Comparison of ENCODE assay signal across 27 mouse cellular contexts in genomic region chr13:51355507-51355906, GRCm38 (mm10). TPM values are rescaled to one million over a fixed set of nuclear protein-coding genes. Genes with fewer than 3 reads are reported as not detected.
A peak's percentile ranks its signal among the peaks of the same experiment; 100 is the strongest.
DNase-seq lines count a peak whose midpoint lies in the region; ATAC-seq and TF ChIP-seq lines count a peak whose summit lies in the region.
"Had no signal": no experiment of that assay in that cellular context is flagged by ENCODE, and none has a peak within 500 bp of the region (broad histone marks: within the 10 kb centered on the region; RNA-seq: fewer than 3 reads in every experiment).

No protein-coding gene starts in this region.

- no peak for ATAC-seq in hindbrain, embryonic 11.5 days (ENCODE audit: low FRiP score)
- ATAC-seq in limb, embryonic 14.5 days (ENCODE audit: low FRiP score, low read depth), result no peak; the same call in 1 of the 2 replicates
- ATAC-seq in midbrain, embryonic 16.5 days, result no peak
- ATAC-seq: CD4-positive, CD25-positive, alpha-beta regulatory T cell, adult 4 months; forebrain, embryonic 14.5 days had no signal

- no peak for DNase-seq in hindbrain, embryonic 10.5 days (ENCODE audit: low spot score)
- DNase-seq in hindbrain, embryonic 11.5 days (ENCODE audit: low spot score), result no peak
- DNase-seq in embryonic facial prominence, embryonic 10.5 days (ENCODE audit: low spot score), result peak; percentile 46
- DNase-seq in forelimb bud, embryonic 11.5 days (ENCODE audit: low read depth, low spot score), result peak; percentile 62
- peak; percentile 61 for DNase-seq in limb, embryonic 14.5 days (ENCODE audit: low spot score)
- no peak for DNase-seq in kidney, postnatal 14 days
- no peak for DNase-seq in urinary bladder, postnatal 25 days (ENCODE audit: low spot score)
- DNase-seq: adrenal gland, postnatal 36 days; cerebellum, adult 11 months; cerebellum, postnatal 14 days; gastrocnemius, postnatal 25 days; heart, adult 18-20 months; heart, postnatal 10 days; kidney, adult 2 months; left cerebral cortex, postnatal 4 days; lung, postnatal 4 days; right cerebral cortex, postnatal 14 days; thymus, postnatal 25 days had no signal

- TF ChIP-seq POLR2A in limb, embryonic 14.5 days (IDR thresholded peaks at IDR 0.05; ENCODE audit: borderline replicate concordance, extremely low read depth, insufficient read depth, insufficient read length), result no peak

- no peaks in the 10 kb centered on the region for H3K9me3 ChIP-seq in hindbrain, embryonic 10.5 days
- H3K9me3 ChIP-seq in hindbrain, embryonic 11.5 days (ENCODE audit: control insufficient read depth, low read length), result no peaks in the 10 kb centered on the region
- H3K9me3 ChIP-seq in embryonic facial prominence, embryonic 10.5 days, result no peaks in the 10 kb centered on the region
- H3K9me3 ChIP-seq in limb, embryonic 14.5 days (ENCODE audit: control insufficient read depth, low read length), result no peaks in the 10 kb centered on the region
- H3K9me3 ChIP-seq in midbrain, embryonic 16.5 days (replicated peaks; ENCODE audit: control insufficient read depth, low read length, poor library complexity, severe bottlenecking), result no peaks in the 10 kb centered on the region
- H3K9me3 ChIP-seq: heart, embryonic 12.5 days; lung, embryonic 15.5 days had no signal

- no peak overlapping the region for H3K4me3 ChIP-seq in hindbrain, embryonic 10.5 days
- no peak overlapping the region for H3K4me3 ChIP-seq in hindbrain, embryonic 11.5 days (ENCODE audit: low read depth, low read length)
- no peak overlapping the region for H3K4me3 ChIP-seq in embryonic facial prominence, embryonic 10.5 days
- H3K4me3 ChIP-seq in limb, embryonic 14.5 days (replicated peaks; ENCODE audit: low read length), result no peak overlapping the region
- H3K4me3 ChIP-seq in midbrain, embryonic 16.5 days (ENCODE audit: low read depth, low read length), result no peak overlapping the region
- H3K4me3 ChIP-seq: heart, embryonic 12.5 days; lung, embryonic 15.5 days had no signal

- no peaks in the 10 kb centered on the region; the same call in 1 of the 2 replicates for H3K4me1 ChIP-seq in hindbrain, embryonic 10.5 days (replicated peaks)
- no peaks in the 10 kb centered on the region for H3K4me1 ChIP-seq in hindbrain, embryonic 11.5 days (replicated peaks; ENCODE audit: control insufficient read depth, insufficient read depth, low read length)
- peaks cover 38% of the 10 kb centered on the region for H3K4me1 ChIP-seq in embryonic facial prominence, embryonic 10.5 days
- H3K4me1 ChIP-seq in limb, embryonic 14.5 days (ENCODE audit: control insufficient read depth, insufficient read depth, low read length), result peaks cover 9% of the 10 kb centered on the region; the same call in 1 of the 2 replicates
- H3K4me1 ChIP-seq in midbrain, embryonic 16.5 days (ENCODE audit: control insufficient read depth, insufficient read depth, low read length), result no peaks in the 10 kb centered on the region
- H3K4me1 ChIP-seq: heart, embryonic 12.5 days had no signal

- H3K4me2 ChIP-seq in hindbrain, embryonic 11.5 days (replicated peaks; ENCODE audit: low read depth, low read length), result no peak overlapping the region
- no peak overlapping the region for H3K4me2 ChIP-seq in limb, embryonic 14.5 days (replicated peaks; ENCODE audit: low read depth, low read length, severe bottlenecking)
- H3K4me2 ChIP-seq in midbrain, embryonic 16.5 days (ENCODE audit: low read length), result no peak overlapping the region
- H3K4me2 ChIP-seq: heart, embryonic 12.5 days; hindbrain, embryonic 14.5 days; lung, embryonic 15.5 days had no signal

- no peaks in the 10 kb centered on the region for H3K36me3 ChIP-seq in hindbrain, embryonic 10.5 days
- H3K36me3 ChIP-seq in hindbrain, embryonic 11.5 days (ENCODE audit: control insufficient read depth, insufficient read depth, low read length), result no peaks in the 10 kb centered on the region
- H3K36me3 ChIP-seq in embryonic facial prominence, embryonic 10.5 days (replicated peaks), result no peaks in the 10 kb centered on the region
- H3K36me3 ChIP-seq in limb, embryonic 14.5 days (ENCODE audit: control insufficient read depth, insufficient read depth, low read length), result no peaks in the 10 kb centered on the region
- no peaks in the 10 kb centered on the region for H3K36me3 ChIP-seq in midbrain, embryonic 16.5 days (ENCODE audit: control insufficient read depth, insufficient read depth, low read length)
- H3K36me3 ChIP-seq: heart, embryonic 12.5 days; lung, embryonic 15.5 days had no signal

- H3K27ac ChIP-seq in hindbrain, embryonic 10.5 days, result 0 out of 2 replicates have a peak overlapping the region, but pooled peaks have one; percentile 9
- no peak overlapping the region for H3K27ac ChIP-seq in hindbrain, embryonic 11.5 days (ENCODE audit: low read depth, low read length)
- H3K27ac ChIP-seq in embryonic facial prominence, embryonic 10.5 days (replicated peaks), result peak overlapping the region; percentile 82
- no peak overlapping the region for H3K27ac ChIP-seq in limb, embryonic 14.5 days (replicated peaks; ENCODE audit: low read depth, low read length)
- H3K27ac ChIP-seq in midbrain, embryonic 16.5 days (ENCODE audit: low read length), result no peak overlapping the region
- H3K27ac ChIP-seq: hindbrain, embryonic 14.5 days; kidney, postnatal 0 days; liver, embryonic 14.5 days; lung, embryonic 15.5 days; stomach, postnatal 0 days had no signal

- H3K27me3 ChIP-seq in hindbrain, embryonic 10.5 days (ENCODE audit: insufficient read depth, poor library complexity, severe bottlenecking), result no peaks in the 10 kb centered on the region
- H3K27me3 ChIP-seq in hindbrain, embryonic 11.5 days (ENCODE audit: control insufficient read depth, insufficient read depth, low read length), result no peaks in the 10 kb centered on the region
- no peaks in the 10 kb centered on the region for H3K27me3 ChIP-seq in embryonic facial prominence, embryonic 10.5 days (replicated peaks; ENCODE audit: low read depth, poor library complexity, severe bottlenecking)
- no peaks in the 10 kb centered on the region for H3K27me3 ChIP-seq in limb, embryonic 14.5 days (ENCODE audit: control insufficient read depth, insufficient read depth, low read length)
- no peaks in the 10 kb centered on the region for H3K27me3 ChIP-seq in midbrain, embryonic 16.5 days (ENCODE audit: control insufficient read depth, insufficient read depth, low read depth, low read length)
- H3K27me3 ChIP-seq: heart, embryonic 12.5 days; lung, embryonic 15.5 days had no signal

- H3K9ac ChIP-seq in hindbrain, embryonic 11.5 days (ENCODE audit: low read depth, low read length), result no peak overlapping the region
- H3K9ac ChIP-seq in limb, embryonic 14.5 days (ENCODE audit: low read depth, low read length, severe bottlenecking), result no peak overlapping the region
- no peak overlapping the region for H3K9ac ChIP-seq in midbrain, embryonic 16.5 days (ENCODE audit: low read depth, low read length)
- H3K9ac ChIP-seq: heart, embryonic 12.5 days; hindbrain, embryonic 14.5 days; liver, embryonic 14.5 days; lung, embryonic 15.5 days had no signal

- 68% methylated on average over 2 of the region's 2 CpGs for WGBS in hindbrain, embryonic 10.5 days
- WGBS in hindbrain, embryonic 11.5 days, result 70% methylated on average over 2 of the region's 2 CpGs
- 45% methylated on average over 2 of the region's 2 CpGs for WGBS in embryonic facial prominence, embryonic 10.5 days
- 21% methylated on average over 2 of the region's 2 CpGs for WGBS in limb, embryonic 14.5 days
- 86% methylated on average over 2 of the region's 2 CpGs for whole genome bisulfite sequencing in midbrain, embryonic 16.5 days

RNA-seq across cellular contexts. Expression of gene S1pr3, which starts 52.9 kb away (rescaled TPM):
- polyA plus RNA-seq in hindbrain, embryonic 10.5 days (2016; fragmentation: Nextera tagmentation; extraction: Ambion mirVana), result 48.0 and 50.6 TPM in 2 replicates
- polyA plus RNA-seq in hindbrain, embryonic 11.5 days (2014; fragmentation: Nextera tagmentation; extraction: Ambion mirVana), result 46.8 and 48.5 TPM in 2 replicates
- 50.4 and 67.6 TPM in 2 replicates for polyA plus RNA-seq in embryonic facial prominence, embryonic 10.5 days (2016; fragmentation: Nextera tagmentation; extraction: Ambion mirVana)
- 74.0 and 96.9 TPM in 2 replicates for polyA plus RNA-seq in limb, embryonic 14.5 days (2012; rRNA removed)
- polyA plus RNA-seq in limb, embryonic 14.5 days (2014; fragmentation: Nextera tagmentation; extraction: Ambion mirVana), result 113 and 135 TPM in 2 replicates
- 11.9 and 14.6 TPM in 2 replicates for polyA plus RNA-seq in midbrain, embryonic 16.5 days (2015; fragmentation: Nextera tagmentation; extraction: Ambion mirVana)
- polyA plus RNA-seq: CD4-positive, CD25-positive, alpha-beta regulatory T cell, adult 4 months had no signal

Comparison
In these comparisons a context has a peak if more than half of its experiments do, and no peak if none do; other contexts are left out.
1. H3K27ac ChIP-seq: peak in hindbrain, embryonic 10.5 days (single experiment) and embryonic facial prominence, embryonic 10.5 days (single experiment); none in hindbrain, embryonic 11.5 days (single experiment), limb, embryonic 14.5 days (single experiment) and midbrain, embryonic 16.5 days (single experiment).
2. DNase-seq: peak in embryonic facial prominence, embryonic 10.5 days (single experiment), forelimb bud, embryonic 11.5 days (single experiment) and limb, embryonic 14.5 days (single experiment); none in hindbrain, embryonic 10.5 days (single experiment), hindbrain, embryonic 11.5 days (single experiment), kidney, postnatal 14 days (single experiment) and urinary bladder, postnatal 25 days (single experiment).